Mouse (Mus musculus) kidney, postnatal 0 days (tissue): ENCODE measurements around the gene Atg4d. TPM values are rescaled to one million over a fixed set of nuclear protein-coding genes. Genes with fewer than 3 reads are reported as not detected.
A peak's percentile ranks its signal among the peaks of the same experiment; 100 is the strongest.
"Not testable (repeated sequence)": the region's sequence is repeated elsewhere in the genome, so short reads cannot be mapped to it uniquely, and the experiment has no call there.

ENCODE experiments used
- ATAC-seq: fragments of 200-750 bp; cut with Nextera tagmentation; replicated peaks from 2 replicates; pipeline ENCODE4 v1.8.0; 2017; ENCODE audit warnings: low read depth, moderate number of reproducible peaks, moderate TSS enrichment, moderate library complexity; ENCODE audit not compliant: low FRiP score
- DNase-seq: peaks from one replicate; pipeline ENCODE4 v3.0.0-alpha.2; 2016; ENCODE audit warnings: low spot score
- H3K27ac ChIP-seq: fragments of 300-500 bp; sonication (generic); 2 replicates; pipeline ENCODE4 v1.5.1; 2014; ENCODE audit warnings: mild to moderate bottlenecking
- H3K27me3 ChIP-seq: fragments of 300-500 bp; sonication (generic); 2 replicates; pipeline ENCODE4 v1.6.1; 2014; ENCODE audit warnings: low read length, mixed read lengths; ENCODE audit not compliant: insufficient read depth
- H3K36me3 ChIP-seq: fragments of 300-500 bp; sonication (generic); 2 replicates; pipeline ENCODE4 v1.6.1; 2014; ENCODE audit warnings: low read length, mixed read lengths; ENCODE audit not compliant: insufficient read depth
- H3K4me1 ChIP-seq: fragments of 300-500 bp; sonication (generic); replicated peaks from 2 replicates; pipeline ENCODE4 v1.6.1; 2014; ENCODE audit warnings: antibody characterized with exemption, low read length, mixed read lengths; ENCODE audit not compliant: insufficient read depth
- H3K4me2 ChIP-seq: fragments of 300-500 bp; sonication (generic); 2 replicates; pipeline ENCODE4 v1.6.1; 2014; ENCODE audit warnings: mild to moderate bottlenecking, low read length, moderate library complexity, mixed read lengths
- H3K4me3 ChIP-seq: fragments of 300-500 bp; sonication (generic); replicated peaks from 2 replicates; pipeline ENCODE4 v1.5.1; 2014; ENCODE audit warnings: low read depth, low read length
- H3K9ac ChIP-seq: fragments of 300-500 bp; sonication (generic); 2 replicates; pipeline ENCODE4 v1.6.1; 2014; ENCODE audit warnings: low read depth, low read length
- H3K9me3 ChIP-seq: fragments of 300-500 bp; sonication (generic); replicated peaks from 2 replicates; pipeline ENCODE4 v1.6.1; 2016; ENCODE audit warnings: low read length, inconsistent platforms, mixed read lengths
- CTCF ChIP-seq: IDR thresholded peaks from 2 replicates; pipeline ENCODE4 v1.5.1; 2016; ENCODE audit warnings: antibody characterized with exemption, low read depth, mild to moderate bottlenecking, moderate library complexity
- WGBS: fragments of 180-500 bp; shearing (Covaris S2); extraction: QIAGEN DNeasy Blood & Tissue Kit; methylation state at CpG from one replicate; pipeline ENCODE4 v1.1.7; 2014; 5-methylcytosine and 5-hydroxymethylcytosine counted together
- polyA plus RNA-seq: library from polyadenylated mRNA; unstranded; fragments of >200 nt; fragmentation: Nextera tagmentation; extraction: Ambion mirVana; gene quantifications from 2 replicates; pipeline ENCODE4 v1.2.1, GENCODE M21; 2015

The Atg4d gene
- polyA plus RNA-seq, 1 experiment from 2014 or later, result 51.7 TPM

GRCm38 (mm10) chr9:21288404-21289336 is 23.6 kb downstream of the Atg4d start:
- DNase-seq (peak; percentile 20), ATAC-seq (no peak)
- TF ChIP-seq CTCF, result no peak

GRCm38 (mm10) chr9:21289337-21289671 is 24.2 kb downstream of the Atg4d start:
- Histone ChIP-seq H3K36me3 (no peaks in the 10 kb centered on the region), H3K9me3 (no peaks in the 10 kb centered on the region), H3K4me2 (peak overlapping the region; percentile 52), H3K27ac (no peak overlapping the region), H3K9ac (no peak overlapping the region), H3K4me1 (peaks cover 22% of the 10 kb centered on the region), H3K27me3 (no peaks in the 10 kb centered on the region), H3K4me3 (no peak overlapping the region)
- ATAC-seq (no peak), DNase-seq (no peak)
- WGBS, result 84% methylated on average over 2 of the region's 2 CpGs
- TF ChIP-seq CTCF, result no peak

More at GRCm38 (mm10) chr9:21288404-21289336, 23.6 kb downstream of the Atg4d start:
- Histone ChIP-seq H3K36me3 (no peaks in the 10 kb centered on the region), H3K4me1 (peaks cover 22% of the 10 kb centered on the region), H3K27me3 (no peaks in the 10 kb centered on the region), H3K4me2 (peak overlapping the region; percentile 79), H3K9me3 (no peaks in the 10 kb centered on the region), H3K27ac (peak overlapping the region; percentile 94), H3K9ac (peak overlapping the region; percentile 76; the same call in 1 of the 2 replicates), H3K4me3 (peak overlapping the region; percentile 86)
- WGBS, result 68% methylated on average over 13 of the region's 13 CpGs

GRCm38 (mm10) chr9:21290589-21290988 is 25.5 kb downstream of the Atg4d start:
- ATAC-seq, result no peak; the same call in 1 of the 2 replicates

GRCm38 (mm10) chr9:21291022-21291787 is 26.1 kb downstream of the Atg4d start, which contains the start of gene Cdkn2d:
Cdkn2d (minus strand) TSS chr9:21291407.
- H3K27me3 ChIP-seq, result no peaks in the 10 kb centered on the region
- peak; percentile 100 for DNase-seq
- peak within 1 kb of the TSS; percentile 52 for H3K4me2 ChIP-seq
- peak within 1 kb of the TSS; percentile 48 for H3K4me3 ChIP-seq
- peaks cover 22% of the 10 kb centered on the region for H3K4me1 ChIP-seq
- TF ChIP-seq CTCF, result peak; percentile 57
- peak; percentile 97 for ATAC-seq
- H3K36me3 ChIP-seq, result no peaks in the 10 kb centered on the region
- no peaks in the 10 kb centered on the region for H3K9me3 ChIP-seq
- WGBS, result under 1% methylated on average over 42 of the region's 51 CpGs
- H3K27ac ChIP-seq, result peak within 1 kb of the TSS; percentile 73
- H3K9ac ChIP-seq, result peak within 1 kb of the TSS; percentile 46

More at GRCm38 (mm10) chr9:21290589-21290988, 25.5 kb downstream of the Atg4d start:
- Histone ChIP-seq H3K27me3 (no peaks in the 10 kb centered on the region), H3K4me2 (peak overlapping the region; percentile 52), H3K9me3 (no peaks in the 10 kb centered on the region), H3K4me1 (peaks cover 22% of the 10 kb centered on the region), H3K9ac (peak overlapping the region; percentile 46), H3K27ac (peak overlapping the region; percentile 27), H3K36me3 (no peaks in the 10 kb centered on the region), H3K4me3 (peak overlapping the region; percentile 48)
- WGBS, result 1% methylated on average over 20 of the region's 20 CpGs
- no peak for TF ChIP-seq CTCF
- DNase-seq, result peak; percentile 56

GRCm38 (mm10) chr9:21291868-21292267 is 26.8 kb downstream of the Atg4d start:
- 0 out of 2 replicates have a peak overlapping the region, but pooled peaks have one; percentile 14 for H3K4me3 ChIP-seq
- H3K27me3 ChIP-seq, H3K36me3 ChIP-seq, H3K9me3 ChIP-seq, ATAC-seq, DNase-seq, H3K9ac ChIP-seq: not testable (repeated sequence)
- H3K27ac ChIP-seq, result peak overlapping the region; percentile 73
- peaks cover 20% of the 10 kb centered on the region for H3K4me1 ChIP-seq
- WGBS, result 16% methylated on average over 7 of the region's 7 CpGs
- peak overlapping the region; percentile 46 for H3K4me2 ChIP-seq

GRCm38 (mm10) chr9:21292271-21292670 is 27.2 kb downstream of the Atg4d start:
- no peak for TF ChIP-seq CTCF
- Histone ChIP-seq H3K4me1 (peaks cover 16% of the 10 kb centered on the region), H3K27me3 (no peaks in the 10 kb centered on the region), H3K9me3 (no peaks in the 10 kb centered on the region), H3K4me3 (no peak overlapping the region), H3K36me3 (no peaks in the 10 kb centered on the region), H3K27ac (no peak overlapping the region), H3K4me2 (no peak overlapping the region), H3K9ac (no peak overlapping the region)
- 90% methylated on average over 3 of the region's 3 CpGs for WGBS
- ATAC-seq (no peak), DNase-seq (no peak)
